Mouse (Mus musculus) cerebellum, adult 9-11 months (tissue): ENCODE measurements around the gene Cacna2d1.

ENCODE experiments used
- DNase-seq: peaks from one replicate; pipeline ENCODE4 v3.0.0; 2022

Cacna2d1 gene

DNA sequence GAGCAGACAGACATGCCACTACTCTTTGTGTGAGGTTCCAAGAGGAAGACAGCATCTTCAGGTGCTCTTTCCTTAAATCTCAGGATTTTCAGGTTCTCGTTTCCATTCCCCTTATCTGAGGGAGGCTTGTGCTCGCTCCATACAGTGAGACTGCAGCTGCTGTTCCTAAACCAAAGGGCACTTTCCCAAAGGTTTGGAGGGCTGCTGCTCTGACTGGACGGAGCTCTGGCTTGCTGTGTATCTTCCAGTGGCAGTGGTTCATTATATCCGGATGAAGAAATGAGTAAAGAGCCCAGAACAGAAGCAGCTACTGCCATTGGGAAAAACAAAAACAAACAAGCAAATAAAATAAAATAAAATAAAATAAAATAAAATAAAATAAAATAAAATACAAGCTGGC lies 359.3 kb downstream of the Cacna2d1 start:
- no peak for DNase-seq

DNA sequence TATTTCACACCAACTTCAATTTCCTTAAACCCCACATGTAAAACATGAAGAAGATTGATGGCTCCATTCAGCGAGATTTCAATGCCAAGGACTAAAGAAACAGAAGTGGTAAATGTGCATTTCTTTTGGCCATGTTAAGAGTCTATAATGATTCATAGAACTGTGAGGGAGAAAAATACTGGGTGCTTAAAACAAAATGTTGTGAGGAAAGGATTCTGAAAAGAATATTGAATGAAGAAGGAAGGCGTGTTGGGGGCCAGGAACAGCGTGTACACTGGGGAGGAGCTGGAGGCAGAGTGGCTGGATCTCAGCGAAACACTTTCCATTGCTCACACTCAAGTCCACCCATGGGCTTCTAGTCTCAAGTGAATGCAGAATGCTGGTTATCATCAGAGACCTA lies 360.2 kb downstream of the Cacna2d1 start:
- no peak for DNase-seq

DNA sequence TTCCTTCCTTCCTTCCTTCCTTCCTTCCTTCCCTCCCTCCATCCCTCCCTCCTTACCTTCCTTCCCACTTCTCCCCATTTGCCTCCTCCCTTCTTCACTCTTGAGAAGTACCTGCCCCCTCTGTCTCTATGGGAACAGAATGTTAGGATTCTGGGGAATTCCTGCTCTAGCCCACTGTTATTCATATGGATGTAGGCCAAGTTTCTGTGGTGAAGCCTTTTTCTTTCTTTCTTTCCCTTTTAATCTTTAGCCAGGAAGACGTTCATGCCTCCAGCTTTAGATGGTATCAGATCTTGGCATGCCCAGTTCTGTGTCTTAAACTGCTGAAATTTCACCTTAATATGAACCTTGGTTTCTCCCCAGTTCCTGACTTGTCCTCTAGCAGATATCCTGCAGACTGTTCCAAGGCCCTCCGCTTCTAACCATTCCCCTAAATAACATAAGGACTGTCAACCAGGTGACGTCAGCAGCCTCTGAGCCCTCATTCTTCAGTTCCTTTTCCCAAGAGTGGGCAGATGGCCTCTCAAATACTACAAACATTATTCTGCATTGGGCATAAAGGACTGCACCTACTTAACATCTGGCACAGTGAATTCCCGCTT lies 362.8 kb downstream of the Cacna2d1 start:
- no peak for DNase-seq

DNA sequence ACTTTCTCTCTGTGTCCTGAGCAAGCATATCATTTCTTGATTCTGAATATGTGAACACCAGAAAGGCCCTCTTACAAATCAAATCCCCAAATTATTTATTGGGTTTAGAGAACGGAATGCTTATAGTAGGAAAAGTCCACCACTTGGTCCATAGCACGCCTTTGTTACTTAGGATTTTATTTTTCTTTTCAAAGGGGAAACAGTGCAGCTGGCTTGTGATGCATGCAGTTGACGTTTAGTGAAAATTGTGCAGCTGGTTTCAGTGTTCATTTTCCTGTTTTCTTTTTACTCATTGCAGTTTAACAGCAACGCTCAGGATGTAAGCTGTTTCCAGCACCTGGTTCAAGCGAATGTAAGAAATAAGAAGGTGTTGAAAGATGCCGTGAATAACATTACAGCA lies 365.1 kb downstream of the Cacna2d1 start:
- DNase-seq = no peak

DNA sequence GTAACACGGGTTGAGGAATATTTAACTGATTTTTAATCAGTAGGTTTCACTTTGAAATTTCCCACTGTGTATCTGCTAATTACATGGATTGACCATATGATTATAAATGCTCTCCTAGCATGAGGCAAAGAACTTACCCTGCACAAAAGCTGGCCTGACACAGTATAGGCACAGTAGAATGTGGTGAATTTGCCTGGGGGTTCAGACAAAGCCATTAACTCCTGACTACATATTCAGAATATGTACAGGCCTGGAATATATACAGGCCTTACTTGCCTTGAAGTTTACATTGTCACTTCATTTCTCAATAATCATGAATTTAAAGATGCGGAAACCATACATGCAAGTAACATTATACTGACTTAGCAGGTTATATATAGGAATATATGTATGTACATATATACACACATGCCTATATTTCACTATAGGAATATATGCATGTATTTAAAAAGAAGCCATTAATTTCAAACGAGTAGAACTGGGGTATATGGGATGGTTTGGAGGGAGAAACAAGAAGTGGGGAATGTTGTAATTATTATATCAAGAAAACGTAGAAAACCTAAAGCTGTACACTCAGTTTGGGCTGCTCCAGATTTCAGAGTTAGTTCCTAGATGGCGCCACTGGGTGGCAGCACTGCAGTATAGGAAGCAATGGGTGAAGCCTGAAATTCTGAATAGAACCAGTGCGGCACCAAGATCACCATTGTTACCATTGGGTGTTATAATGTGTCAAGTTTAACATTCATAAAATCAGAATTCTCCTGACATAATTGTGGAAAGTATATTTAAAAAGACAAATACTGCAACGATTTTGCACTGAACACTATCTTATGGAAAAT lies 374.9 kb downstream of the Cacna2d1 start:
- peak; percentile 18 for DNase-seq

DNA sequence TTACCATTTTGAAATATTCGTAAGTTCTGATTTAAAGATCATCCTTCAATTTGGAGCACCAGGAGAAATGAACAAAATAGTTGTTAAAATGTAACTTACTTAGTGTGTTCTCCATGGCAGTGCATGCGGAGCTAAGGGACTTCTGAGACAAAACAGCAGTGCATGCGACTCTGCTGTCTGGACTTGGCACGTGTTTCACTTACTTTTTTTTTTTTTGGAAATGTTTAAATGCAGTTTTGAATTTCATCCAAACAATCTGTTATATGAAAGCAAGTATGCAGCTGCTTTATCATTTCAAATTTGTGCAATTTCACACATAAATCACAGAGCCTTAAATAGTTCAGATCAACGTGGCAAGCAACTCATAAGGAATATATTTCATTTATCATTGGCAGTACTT lies 379.8 kb downstream of the Cacna2d1 start:
- DNase-seq = no peak

DNA sequence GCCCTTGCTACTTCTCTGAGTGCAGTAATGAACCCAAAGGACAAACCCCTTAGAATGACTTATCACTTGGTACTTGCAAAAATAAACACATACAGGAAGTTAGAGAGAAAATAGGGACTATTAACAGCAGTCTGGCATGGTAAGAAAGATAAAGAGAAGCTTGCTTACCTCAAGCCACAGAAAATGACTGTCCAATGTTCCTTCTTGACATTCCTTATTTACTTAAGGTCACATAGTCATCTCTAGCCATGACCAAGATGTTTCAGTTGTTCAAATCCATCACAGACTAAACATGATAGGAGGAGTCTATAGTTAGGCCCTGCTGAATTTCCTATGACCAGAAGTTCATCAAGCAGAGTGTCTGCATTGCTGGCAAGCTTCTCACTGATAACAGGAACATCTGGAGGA lies 381.5 kb downstream of the Cacna2d1 start:
- DNase-seq = no peak

DNA sequence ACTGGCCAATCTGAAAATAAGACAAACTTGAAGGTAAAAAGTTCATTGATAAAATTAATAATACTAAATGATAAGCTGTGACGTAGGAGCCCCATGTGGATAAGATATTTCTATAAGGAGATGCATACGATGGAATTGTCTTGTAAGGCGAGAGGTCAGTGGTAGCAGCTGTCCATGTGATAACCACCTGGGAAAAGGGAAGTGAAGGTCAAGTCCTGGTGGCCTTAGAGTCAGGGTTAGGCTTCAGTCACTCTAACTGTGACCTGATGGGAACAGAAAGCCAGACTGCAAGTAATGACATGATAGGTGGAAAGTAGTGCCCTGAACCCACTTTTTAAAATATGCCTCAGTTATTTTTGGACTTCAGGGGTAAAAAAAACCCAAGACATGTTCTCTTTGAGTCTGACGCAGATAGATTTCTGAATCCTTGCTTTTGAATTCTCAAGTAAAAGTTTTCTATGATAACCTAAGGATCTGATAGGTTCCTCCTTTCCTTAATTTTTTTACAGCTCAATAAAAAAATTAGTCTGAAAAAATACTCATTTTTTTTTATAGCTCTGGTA lies 383.3 kb downstream of the Cacna2d1 start:
- no peak for DNase-seq

DNA sequence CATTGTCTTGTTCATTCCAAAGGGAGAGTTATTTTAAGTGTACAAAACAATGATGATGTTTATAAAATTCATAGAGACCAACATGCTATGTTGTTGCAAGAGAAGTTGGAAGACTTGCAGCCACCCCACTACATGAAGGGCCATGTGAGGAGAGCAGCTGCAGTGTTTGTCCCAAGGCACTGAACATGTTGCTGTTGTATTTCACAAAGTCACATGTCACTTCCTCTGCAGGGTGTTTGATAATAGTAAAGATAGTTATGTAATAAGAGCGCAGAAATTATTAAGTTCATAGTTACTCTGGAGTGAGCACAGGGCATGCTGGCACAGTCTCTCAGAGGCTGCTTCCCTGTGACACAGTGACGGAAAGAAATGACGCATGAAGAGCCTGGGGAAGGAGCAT lies 392.1 kb downstream of the Cacna2d1 start:
- DNase-seq = no peak

DNA sequence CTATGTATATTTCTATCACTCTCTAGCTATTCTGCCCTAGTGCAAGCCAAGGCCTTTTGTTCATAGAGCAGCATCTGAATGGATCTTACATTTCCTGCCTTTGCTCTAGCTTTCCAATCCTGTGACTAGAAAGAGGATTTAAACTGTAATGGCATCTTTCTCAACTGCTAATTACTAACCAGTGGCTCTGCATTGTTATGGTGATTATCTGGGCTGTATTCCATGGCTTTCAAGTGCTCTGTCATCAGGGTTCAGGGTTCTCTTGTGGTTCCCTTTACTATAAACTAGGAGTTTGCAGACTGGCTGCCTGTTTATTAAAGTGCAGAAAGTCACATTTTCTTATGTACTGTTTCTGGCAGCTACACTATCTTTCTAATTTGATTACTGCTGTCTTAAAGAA lies 410.9 kb downstream of the Cacna2d1 start:
- no peak for DNase-seq

DNA sequence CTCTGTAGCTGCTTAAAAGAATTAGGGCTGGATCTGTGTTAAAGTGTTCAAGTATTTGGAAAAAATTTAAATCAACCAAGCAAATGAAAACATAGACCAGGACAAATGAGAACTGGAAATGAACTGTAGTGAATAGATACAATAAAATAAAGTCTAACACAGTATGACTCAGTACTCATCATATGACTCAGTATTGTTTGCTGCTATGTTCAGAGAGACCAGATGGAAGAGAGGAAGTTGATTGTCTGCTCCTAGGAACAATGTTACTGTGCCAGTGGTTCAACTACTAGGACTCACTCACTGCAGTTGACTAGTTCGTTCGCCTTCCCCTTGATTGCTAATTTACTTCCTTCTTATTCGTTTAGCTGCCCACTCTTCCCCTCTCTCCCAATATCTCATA lies 421.3 kb downstream of the Cacna2d1 start:
- DNase-seq = no peak

DNA sequence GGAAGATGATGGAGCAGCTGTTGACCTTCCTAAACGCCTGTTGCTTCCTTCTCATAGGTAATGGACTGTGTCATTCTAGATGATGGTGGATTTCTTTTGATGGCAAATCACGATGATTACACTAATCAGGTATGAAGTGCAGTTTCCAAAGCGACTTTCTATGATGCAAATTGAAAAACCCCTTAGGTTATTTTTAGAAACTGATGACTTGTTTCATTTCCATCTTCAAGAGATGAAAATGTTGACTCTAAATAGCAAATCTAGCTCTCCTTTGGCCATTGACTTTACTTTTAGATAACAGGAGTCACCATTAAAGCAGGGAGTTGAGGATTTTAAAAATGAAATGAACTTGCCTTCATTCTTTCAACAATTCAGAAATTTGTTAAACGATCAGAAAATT lies 423.2 kb downstream of the Cacna2d1 start:
- no peak for DNase-seq

DNA sequence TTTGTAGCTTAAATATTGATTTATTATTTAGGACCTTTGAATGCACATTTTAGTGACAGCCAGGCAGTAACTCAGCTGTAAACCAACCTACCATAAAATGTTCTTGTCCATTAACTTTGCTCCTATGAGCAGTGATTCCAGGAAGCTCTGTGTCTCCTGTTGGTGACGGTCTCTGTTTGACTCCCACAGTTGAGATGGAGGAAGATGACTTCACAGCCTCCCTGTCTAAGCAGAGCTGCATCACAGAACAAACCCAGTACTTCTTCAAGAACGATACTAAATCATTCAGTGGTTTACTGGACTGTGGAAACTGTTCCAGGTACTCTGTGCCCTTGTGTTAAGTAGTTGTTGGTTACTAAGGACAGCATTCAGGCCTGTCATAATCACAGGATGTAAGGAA lies 427.6 kb downstream of the Cacna2d1 start:
- no peak for DNase-seq

DNA sequence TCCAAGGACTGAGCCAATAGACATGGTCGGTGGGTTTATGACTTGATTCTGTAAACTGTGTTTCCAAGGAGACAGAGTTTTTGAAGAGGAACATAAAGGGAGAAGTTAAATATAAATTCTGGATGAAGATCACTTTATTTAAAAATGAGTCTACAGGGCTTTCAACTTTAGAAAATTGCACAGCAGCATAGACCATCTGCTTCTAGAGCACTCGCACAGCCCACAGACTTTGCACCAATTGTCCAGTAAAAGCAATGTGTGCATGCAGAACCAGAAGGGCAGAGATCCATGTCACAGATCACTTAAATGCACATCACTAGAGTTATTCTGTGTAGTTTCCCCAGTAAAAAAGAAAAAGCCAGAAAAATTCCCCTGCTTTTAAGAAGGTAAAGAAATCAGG lies 428.7 kb downstream of the Cacna2d1 start:
- no peak for DNase-seq

DNA sequence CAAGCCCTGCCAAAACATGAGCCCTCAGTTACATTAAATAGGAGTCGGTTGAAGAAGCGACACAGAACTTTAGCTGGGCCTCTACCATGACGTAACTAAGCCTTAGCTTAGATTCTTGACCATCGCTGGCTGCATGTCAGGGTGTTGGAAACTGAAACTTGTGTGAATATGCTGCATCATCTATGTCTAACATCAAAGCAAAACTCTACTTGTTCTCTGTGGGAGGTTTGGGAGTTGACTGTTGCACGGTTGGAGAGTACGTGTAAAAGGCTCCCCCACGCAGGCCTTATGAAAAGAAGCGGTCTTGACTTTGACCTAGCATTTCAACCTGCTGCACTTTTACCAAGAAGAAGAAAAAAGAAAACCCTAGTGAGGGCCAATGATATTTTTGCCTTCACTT lies 436.2 kb downstream of the Cacna2d1 start:
- no peak for DNase-seq

DNA sequence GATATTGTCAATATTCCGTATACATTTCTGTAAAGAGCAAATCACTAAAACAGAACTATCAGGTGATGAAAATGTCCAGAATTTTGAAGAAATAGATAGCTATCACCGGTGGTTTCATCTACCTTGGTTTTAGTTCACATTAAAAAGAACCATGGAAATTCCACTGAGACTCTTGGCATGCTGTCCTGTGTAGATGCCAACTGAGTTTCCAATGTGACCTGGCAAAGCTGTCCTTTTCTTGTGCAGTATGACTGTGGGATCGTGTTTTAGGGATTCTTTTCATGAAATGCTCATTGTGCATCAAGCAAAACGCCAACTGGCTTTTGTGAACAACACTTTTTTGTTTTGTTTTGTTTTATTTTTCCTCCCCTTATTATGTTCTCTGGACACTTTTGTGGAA lies 439.5 kb downstream of the Cacna2d1 start:
- DNase-seq = peak; percentile 24

DNA sequence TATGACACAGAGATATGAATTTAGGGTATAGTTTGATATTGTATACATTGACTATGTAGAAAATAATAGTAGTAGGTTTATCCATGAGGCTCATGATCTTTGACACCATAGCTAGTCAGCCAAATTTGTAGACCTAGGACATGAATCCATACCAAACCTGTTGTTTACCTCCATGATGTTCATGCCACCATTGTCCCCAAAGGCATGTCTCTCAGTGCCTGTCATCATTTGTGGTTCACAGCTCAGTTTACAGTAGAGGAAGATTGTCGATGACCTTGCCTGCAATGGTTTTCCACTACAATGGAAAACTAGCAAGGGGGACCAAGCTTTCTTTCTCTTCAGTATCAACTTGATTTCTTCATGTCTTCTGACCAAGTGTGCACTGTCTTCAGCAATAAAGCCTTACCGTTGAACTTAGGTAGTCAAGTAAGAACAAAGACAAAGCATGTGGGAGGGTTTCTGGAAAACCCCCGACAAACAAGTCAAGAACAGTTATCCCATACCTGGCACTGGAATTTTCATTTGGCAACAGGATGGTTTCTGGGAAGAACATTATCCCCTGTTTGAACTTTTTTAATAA lies 441.9 kb downstream of the Cacna2d1 start:
- DNase-seq = no peak

DNA sequence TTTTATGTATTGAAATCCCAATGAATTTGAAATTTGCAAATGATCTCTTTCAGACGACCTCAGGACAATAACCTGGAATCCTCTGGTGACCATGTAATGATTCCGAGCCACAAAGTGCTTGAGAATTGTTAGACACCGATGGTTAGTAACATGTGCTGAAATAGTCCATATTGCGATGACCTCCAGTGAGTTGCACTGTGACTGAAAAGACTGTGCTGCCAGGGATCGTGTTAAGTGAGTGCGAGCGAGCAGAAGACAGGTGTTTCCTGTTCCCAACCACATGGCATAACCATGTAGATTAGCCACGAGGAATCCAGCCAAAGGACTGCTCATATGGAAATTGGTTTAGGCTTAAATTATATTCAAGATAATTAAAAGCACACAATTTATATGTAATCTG lies 475.5 kb downstream of the Cacna2d1 start:
- DNase-seq = no peak

DNA sequence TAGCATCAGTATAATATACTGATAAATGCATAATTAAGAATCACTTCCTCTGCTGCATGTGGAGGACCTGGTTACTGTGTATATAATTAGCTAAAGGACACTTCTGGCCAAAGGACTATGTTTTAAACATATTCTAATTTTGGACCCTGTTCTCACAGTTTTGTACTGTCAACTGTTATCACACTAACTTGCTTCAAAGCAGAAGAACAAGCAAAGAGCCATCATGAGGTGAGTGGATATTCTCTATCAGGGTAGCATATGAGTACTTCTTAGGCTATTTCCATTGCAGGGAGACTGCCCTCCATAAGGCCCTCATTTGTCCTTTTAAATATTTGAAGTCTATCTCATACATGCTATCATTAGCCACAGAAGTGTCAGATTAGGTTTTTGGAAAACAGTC lies 480.2 kb downstream of the Cacna2d1 start:
- no peak for DNase-seq

DNA sequence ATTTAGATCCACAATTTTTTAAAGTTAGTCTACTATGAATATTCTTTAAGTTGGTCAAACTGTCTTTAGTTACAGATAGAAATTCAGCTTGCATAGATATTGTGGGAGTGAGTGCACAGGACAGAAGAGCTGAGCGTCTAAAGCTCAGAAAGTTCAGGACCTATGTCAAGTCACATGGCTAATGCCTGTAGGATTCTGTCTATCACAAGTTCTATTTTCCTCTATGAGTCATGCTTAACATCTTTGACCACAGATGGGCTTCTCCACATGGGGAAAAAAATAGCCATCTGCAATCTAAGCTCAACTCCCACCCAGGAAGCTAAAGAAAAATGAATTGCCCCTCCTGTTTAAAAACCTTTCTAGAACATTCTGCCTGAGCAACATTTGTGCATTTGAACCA lies 483.5 kb downstream of the Cacna2d1 start:
- no peak for DNase-seq

DNA sequence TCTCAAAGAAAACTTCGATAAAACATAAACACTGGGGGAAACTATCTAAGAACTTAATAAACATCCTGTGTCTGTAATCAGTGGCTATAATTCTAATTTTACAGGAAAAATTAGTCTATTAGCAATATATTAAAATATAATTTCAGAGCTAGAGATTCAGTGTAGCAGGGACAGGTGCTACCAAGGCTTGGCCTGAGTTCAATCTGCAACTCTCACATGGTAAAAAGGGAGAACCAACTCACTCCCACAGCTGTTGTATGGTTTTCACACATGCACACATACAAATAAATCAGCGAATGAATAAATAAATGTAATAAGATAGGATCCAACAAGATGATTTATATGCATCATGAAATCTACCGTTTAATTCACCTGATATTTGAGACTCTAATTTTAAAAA lies 484.0 kb downstream of the Cacna2d1 start:
- no peak for DNase-seq
